Mouse (Mus musculus): ENCODE measurements around the gene Med13l.

Gene Med13l

DNA sequence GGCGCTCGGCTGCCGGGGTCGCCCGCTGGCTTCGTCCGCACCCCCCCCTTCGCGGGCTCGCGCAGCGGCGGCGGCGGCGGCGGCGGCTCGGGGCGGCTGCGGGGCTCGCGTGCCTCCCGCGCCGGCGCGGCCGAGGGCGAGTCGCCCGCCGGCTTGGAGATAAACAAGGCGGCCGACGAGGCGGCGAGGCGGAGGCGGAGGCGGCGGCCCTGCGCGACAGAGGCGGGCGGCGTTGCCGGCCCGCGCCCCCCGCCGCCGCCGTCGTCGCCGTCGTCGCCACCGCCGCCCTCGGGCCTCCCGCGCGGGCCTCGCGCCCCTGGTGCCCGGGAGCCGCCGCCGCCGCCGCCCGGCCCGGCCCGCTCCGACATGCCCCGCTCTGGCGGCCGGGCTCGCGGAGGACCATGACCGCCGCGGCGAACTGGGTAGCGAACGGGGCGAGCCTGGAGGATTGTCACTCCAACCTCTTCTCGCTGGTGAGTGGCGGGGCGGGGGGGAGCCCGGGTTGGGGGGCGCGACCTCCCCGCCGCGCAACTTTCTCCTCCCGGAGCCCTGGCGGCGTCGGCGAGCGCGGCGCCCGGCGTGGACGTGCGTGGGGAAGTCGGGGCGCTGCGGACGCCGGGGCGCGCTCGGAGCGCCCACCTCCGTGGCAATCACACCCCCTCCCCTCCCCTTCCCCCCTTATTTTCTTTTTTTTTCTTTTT, at the start of gene Med13l:
Gene Med13l, plus strand, starts transcription at position 295 of the 701 bp plus-strand sequence.
- peak; percentile 67 to 73 for DNase-seq

DNA sequence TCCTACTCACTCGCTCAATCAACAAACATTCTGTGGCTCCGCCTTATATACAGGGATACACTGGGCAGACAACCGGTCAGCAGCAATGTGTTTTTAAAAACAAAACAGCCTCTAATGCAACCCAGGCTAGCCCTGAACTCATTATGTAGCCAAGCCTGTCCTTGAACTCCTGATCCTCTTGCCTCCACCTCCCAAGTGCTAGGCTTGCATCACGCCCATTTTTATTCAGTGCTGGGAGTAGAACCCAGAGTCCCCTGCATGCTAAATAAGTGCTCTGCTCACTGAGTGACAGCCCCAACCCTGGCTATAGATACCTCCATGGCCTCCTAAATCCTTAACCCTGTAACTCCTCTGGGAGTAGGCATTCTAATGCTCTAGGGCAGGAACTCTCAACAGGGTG, 49.5 kb upstream of the Med13l start:
- DNase-seq = no peak

DNA sequence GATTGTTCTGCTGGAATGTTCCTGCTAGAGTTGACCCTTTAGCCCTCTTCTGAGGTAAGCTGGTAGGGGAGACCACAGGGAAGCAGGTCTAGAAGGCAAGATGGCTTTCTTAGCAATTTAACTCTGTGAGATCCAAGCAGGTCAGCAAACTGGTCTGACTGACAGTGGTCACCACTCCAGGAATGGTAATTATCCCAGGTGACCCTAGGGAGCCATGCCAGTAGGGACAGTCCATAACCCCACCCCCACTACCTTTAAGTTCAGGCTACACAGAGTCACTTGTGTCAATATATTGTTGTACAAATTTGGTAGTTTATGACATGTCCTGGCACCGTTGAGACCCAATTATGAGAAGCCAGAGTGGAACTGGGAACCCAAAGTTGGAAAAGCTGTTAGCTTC, 47.5 kb upstream of the Med13l start:
- no peak for DNase-seq

DNA sequence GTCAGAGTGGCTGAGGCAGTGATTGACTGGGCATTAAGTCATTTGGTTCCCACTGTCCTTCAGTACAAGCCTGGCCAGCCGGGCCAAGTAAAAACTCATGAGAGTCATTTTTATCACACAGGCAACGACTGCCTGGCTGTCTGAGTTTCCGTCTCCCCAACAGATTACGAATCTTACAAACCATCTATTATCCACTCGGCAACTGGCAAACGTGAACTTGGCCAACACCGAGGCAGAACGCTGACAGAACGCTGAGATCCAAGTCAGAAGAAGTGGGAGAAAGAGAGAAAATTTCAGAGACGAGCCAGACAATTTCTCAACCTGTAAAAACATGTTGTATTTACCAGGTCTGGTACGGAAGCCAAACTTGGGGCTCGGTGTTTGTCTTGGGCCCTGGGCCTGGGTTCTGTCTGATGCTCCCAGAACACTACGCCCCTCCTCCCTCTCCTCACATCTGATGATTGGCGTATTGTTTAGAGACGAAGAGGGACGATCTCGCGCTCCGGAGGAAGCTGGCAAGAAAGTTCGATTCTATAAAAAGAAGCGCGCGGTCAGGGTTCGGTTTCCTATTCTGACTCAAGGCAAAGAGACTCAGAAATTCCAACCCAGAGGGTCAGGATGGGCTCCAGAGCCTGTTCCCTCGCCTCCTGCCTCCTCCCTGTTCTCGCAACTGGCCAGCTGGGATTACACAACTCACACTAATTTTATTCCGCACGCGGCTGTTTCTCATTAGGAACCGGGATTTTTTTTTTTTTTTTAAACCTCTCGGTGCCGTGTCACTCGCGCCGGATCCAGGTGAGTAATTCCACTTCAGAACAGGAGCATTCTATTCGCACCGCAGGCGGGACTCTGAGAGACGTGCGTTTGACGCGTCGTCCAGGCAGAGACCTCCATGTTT, 46.6 kb upstream of the Med13l start:
- DNase-seq = peak; percentile 51 to 65

DNA sequence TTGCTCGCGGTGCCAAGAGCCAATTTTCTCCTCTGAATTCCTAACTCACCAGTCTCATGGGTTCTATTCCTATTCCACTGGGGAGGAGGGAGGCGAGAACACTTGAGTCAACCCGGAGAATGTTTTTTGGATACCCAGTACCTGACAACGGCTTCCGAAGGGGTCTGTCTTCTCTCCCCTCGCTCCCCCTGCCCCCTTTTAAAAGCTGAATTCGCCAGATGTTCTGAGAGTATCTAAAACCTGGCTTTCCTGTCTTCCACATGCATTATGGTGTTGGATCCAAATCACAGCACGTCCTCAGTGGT, 46.0 kb upstream of the Med13l start:
- DNase-seq = no peak

DNA sequence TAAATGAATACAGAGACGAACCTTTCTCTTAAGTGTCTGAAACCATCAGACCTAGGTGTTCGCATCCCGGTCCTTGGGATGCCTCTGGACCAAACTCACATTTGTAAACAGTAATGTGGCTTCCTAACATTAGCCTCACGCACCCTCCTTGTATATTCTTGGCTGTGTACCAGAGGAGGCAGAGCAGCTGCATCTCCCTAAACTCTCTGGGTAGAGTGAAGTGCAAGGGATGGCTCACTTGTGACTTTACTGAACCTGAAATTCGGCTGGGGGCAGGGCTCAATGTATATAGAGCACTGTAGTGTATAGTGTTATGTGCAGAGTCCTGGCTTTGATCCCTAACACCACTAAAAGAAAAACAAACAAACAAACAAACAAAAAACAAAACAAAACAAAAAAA, 45.6 kb upstream of the Med13l start:
- no peak for DNase-seq

DNA sequence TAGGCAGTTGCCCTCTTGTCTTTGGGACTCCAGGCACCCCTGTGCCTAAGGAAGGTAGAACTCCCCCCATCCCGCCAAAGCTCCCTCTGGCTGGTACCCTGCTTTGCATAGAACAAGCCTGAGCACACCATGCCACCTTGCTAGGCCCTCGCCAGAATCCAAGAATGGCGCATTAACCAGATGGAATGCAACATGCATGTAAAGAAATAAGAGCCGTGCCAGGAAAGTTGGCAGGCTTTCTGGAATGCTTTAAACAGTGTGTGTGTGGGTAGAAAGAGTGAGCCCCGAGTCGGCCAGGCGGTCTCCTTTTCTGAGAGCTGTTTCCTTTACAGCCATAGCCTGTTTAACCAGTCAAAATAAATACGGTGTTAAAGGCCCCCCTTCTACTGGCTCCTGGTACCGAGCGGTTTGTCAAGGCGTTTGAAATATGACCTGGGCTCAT, 45.2 kb upstream of the Med13l start:
- peak in 1 of 2 experiments; percentile 30 for DNase-seq

DNA sequence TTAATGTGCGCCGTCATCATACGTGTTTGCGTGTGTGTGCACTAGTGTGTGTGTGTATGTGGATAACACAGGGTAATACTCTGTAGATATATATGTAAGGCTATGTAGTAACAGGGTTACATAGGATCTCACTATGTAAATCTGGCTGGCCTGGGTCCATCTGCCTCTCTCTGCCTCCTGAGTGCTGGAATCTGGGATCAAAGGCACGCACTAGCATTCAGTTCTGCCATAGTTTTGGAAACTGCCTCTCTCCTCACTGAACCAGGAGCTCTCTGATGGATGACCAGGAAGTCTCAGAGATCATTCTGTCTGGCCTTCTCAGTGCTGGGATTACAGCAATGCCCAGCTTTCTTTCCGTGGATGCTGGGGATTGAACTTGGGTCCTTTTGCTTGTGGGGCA, 44.4 kb upstream of the Med13l start:
- no peak for DNase-seq

DNA sequence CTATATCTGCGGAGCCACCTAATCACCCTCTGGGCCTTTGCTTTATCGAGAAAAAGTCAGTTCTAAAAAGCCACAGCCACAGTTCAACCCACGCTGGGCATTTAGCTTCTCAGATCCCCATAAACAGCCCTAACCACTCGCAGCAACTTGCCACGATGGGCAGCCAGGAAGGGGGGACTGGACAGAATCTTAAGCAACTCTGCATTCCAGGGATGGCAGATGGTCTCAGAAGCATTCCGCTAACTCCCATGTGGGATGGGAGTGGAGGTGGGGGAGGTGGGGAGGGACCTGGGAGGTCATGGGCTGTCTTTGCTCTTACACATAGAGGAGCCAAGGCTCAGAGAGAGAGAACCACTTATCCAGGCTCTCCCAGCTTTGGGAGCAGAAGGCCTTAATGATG, 44.0 kb upstream of the Med13l start:
- no peak for DNase-seq

DNA sequence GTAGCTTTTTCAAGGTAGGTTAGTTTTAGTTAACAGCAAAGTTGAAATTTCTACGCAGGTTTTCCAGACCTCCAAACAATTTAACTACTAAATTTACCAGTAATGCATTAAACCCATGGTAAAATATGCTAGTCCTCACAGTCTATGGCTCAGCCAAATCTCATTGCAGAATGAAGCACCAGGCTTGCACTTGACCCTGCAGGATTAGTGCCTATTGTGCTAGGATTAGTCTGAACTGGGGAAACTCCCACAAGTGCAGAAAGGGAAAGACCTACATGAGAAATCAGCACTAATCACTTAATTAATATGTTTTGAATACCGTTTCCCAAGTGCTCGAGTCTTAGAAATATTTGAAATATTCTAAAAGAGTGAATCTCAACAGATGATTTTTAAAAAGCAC, 40.0 kb upstream of the Med13l start:
- DNase-seq = no peak

DNA sequence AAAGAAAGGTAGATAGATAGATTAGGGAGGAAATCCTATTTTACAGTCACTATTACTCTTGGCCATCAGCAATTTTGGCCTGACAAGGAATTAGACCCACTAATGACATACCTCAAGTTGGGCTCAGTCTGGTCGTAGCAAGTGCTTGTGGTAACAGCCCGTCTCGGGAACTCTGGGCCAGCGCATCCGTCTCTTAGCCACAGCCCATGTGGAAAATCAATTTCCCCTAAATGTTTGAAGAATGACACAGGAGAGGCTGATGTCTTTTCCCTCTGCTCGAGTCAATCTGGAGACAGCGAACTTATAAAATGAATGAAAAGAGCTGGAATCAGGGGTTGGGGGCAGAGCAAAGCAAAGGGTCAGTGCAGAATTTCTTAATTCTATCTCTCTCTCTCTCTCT, 36.1 kb upstream of the Med13l start:
- DNase-seq = no peak

DNA sequence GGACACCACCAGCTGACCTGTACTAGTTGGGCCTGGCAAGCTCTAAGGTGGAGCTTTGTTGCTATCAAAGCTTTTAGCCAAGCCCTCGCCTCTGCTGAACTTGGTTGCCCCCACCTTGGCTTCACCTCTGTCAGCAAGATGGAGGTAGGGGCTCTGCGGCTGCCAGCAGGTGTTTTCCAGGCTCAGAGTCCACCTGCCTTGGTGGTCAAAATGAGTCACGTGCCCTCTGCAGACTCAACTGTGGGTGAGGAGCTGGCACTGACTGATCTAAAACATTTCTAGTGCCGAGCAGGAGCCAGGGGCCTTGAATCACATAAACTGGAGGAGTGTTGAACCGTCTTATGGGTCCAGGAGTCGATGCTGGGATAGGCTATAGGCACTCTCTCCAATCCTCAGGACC, 34.8 kb upstream of the Med13l start:
- DNase-seq = no peak

DNA sequence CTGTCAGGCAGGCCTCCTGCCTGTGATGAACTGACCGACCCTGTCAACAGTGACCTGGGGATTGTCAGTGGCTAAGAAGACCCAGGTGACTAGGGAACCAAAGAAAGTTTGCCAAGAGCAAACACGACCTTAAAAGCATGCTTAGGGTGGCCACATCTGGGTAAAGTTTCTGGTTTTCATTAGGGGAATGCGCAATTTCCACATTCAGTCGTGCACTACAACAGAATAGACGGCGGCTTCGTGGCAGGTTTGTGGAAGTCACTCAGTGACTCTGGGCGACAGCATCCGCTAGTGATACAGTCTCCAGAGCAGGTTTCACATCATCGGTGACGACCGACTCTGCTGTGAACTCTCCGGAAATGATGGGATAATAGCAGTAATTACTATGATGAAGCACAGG, 34.0 kb upstream of the Med13l start:
- no peak for DNase-seq

DNA sequence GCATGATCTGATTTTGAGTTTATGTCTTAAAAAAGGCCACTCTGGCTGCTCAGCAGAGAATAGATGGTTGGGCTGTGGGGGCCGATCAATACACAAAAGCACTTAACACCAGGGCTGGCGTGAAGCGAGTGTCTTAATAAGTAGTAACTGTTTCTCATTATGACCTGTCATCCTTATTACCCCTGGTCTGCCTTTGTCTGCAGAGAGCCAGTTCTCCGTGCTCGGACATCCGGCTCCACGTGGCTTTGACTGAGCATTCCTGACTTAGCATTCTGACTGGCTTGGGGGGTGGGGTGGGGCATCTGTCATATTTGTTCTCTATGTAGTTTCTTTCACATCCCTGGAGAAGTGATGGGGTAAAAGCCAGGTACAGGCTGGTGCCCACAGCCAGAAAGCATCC, 31.2 kb upstream of the Med13l start:
- no peak for DNase-seq

DNA sequence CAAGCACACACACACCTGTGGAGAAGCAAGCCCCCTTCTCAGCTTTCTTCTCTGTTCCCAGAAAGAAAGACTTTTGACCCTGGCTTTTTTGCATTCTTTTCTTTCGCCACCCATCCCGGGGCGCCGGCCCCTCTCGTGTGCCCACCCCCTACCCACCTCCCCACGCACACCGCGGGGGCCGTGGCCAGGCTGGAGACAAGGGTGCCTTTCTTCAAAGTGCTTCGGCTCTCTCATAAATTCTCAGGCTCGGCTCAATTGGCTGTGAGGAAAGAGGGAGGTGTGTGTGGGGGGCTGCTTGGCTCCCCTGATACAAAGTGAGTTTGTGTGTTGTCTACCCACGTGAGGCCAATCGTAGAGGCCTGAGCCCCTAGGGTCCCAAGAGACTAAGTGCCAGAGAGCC, 28.4 kb upstream of the Med13l start:
- DNase-seq = no peak

DNA sequence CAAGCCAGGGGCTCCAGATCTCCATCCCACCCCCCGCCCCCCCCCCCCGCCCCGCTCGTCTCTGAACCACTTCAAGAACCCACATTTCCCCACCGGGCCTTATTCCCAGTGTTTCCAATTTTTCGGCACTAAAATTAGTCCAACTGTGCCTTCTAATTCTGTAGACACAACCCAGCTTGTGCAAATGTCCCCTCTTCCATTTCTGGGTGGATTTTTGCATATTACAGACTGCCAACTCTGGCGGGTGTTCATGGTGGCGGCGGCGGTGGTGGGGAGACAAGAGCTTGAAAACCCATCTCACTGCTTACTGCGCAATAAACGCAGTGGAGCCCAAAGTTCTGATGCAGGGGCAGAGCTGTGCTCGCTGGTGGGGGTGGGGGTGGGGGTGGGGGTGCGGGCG, 27.8 kb upstream of the Med13l start:
- DNase-seq = no peak

DNA sequence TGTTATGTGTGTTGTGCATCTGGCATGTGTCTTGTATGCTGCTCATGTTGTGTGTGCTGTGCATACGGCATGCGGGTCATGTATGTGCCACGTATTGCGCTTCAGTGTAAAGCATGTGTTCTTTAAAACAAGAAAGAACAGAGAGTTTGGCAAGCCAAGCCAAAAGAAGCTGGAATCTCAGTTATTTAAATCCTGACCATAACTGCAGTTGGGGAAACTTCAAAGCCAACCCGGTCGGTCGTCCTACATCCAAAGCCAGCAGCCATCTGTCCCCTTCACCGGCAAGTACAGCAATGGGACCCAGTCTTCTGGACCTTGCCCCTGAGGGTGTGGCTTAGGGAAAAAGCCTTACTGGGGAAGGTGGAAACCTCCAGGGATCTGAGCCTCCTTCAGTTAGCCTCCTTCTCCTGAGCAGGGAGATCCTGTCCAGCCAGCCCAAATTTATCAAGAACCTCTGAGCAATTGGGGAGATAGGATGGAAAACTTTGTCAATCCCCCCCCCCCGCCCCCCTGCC, 26.0 kb upstream of the Med13l start:
- DNase-seq = no peak

DNA sequence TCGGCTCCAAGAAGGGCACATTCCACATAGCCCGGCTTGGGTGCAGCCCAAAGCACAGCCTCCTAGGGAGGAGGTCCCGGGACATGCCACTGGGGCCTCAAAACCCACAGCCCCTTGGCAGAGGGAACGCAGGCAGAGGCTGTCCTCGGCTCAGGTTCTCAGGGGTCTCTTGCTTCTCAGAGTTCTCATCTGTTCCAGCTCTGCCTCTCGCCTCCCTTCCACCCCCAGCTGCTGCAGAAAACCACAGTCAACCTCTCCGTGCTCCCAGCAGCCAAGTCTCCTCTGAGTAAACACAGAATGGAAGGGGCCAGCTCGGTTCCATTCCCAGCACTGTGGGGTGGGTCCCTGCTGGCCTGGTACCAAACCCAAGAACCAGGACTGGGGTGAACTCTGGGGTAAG, 25.3 kb upstream of the Med13l start:
- DNase-seq = no peak

DNA sequence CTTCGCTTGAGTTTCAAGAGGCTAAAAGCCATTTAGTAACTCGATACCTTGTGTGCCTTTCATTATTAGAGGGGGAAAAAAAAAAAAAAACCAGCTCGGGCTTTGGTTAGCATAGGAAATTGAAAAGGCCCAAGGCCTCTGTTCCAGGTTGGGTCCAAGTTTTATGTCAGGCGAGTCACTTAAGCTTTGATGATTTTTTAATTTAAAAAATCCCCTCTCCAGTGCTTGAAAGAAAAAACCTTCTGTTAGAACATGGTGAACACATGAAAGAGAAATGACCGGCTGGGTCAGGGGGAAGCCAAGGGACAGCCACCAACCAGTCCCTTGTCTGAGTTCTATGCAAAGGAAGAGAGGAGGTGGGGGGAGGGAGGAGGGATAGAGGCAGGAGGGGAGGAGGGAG, 22.0 kb upstream of the Med13l start:
- no peak for DNase-seq

DNA sequence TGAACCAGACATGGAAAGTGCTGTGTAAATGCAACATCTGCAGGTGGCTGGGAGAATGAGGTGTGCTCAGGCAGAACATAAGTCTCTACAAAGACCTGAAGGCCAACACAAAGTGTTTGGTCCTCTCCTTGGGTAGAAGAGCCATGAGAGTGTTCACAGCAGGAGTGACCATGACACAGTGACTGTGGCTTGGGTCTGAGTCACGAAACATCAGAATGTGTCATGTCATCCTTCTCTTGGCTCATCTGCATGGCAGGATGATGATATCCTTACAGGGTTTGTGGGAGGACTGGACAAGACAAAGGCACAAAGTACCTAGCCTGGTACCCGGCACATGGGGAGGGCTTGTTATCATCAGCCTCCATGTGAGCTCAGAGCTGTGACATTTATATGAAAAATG, 16.7 kb upstream of the Med13l start:
- DNase-seq = no peak

DNA sequence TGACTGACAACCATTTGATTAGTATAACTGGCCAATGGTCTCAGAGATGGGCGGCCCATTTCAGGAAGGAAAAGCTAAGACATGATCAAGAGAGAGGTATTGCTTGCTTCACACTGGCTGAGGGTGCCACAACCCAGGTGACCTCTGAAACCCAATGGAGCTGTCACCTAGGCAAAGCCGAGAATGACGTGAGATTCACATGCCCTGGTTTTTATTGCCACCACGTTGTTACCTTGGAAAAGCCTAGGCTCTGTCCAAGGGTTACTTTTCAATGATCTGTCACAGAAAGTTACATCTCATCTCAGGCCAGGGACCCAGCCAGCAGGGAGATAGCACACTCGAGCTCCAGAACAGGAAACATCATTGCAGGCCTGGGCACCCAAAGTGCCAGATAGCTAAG, 10.0 kb upstream of the Med13l start:
- no peak for DNase-seq

DNA sequence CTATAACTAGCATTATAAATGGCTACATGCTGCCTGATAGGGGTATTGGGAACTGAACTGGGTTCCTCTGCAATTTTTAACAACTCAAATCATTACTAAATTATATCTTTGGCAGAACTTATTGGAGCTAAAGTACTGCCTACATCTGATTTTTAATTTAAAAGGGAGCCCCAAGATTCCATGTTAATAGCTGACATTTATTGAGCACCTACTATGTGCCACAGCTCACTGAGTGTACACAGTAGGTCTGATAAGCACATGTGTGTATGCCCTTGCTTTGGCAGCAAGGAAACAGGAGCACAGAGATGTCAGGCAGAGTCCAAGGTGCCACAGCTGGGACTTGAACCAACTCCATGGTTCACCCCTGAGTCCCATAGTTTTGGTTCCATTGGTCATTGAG, 7.2 kb upstream of the Med13l start:
- no peak for DNase-seq

DNA sequence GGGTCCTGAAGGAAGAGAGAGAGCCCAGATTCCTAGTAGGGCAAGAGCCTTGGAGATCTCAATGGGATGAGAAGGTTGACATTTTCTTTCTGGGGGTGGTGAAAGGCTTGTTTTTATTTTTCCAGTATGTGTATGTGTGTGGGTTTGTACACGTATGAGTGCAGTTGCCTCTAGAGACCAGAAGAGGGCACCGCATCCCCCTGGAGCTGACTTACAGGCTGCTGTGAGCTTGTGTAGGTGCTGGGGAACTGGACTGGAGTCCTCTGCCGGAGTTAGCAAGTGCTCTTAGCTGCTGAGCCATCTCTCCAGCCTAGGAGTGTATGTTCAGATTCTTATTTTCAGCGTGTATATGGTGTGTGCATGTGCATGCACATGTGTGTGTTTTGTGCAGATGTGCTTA, 5.2 kb upstream of the Med13l start:
- DNase-seq = no peak

DNA sequence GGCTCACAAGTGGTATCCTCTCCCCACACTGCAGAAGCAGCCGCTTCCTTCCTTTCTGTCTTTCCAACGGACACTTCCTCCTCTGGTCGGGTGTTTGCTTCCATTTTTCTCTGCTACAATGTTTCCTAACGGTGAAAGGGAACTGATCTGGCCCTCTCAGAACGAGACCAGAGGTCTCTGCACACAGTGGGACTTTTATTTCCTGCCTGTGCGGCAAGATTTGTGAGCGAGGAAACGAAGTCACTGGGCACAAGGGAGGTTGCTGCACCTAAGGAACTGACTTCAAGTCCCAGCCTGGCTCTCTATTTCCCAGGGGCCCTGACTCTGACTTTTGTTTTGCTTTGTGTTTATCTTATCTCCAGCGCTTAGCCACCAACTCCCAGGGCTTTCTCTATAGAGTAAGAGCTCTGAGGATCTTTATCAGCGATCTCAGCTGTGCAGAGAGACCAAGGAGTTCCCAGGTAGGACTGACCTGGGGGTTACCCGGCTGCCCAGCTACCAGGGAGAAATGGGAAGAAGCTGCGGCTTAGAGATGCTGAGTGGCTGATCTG, 4.0 kb upstream of the Med13l start:
- no peak for DNase-seq
